Mouse (Mus musculus): ENCODE results near the gene Nhlrc4. TPM values are rescaled to one million over a fixed set of nuclear protein-coding genes. Genes with fewer than 3 reads are reported as not detected.

Gene Nhlrc4
- total RNA-seq (2017): not detected in 2 replicates

GRCm38 (mm10) chr17:25944366-25945163, at the start of gene Nhlrc4, which contains the start of gene Pigq:
Gene Nhlrc4, minus strand, starts transcription at chr17:25944961.
Gene Pigq, minus strand, starts transcription at chr17:25944936.
- ATAC-seq (replicated peaks in 1 of 2; ENCODE audit: insufficient read depth in 1 of 2, low FRiP score in 2 of 2, low TSS enrichment in 1 of 2, low read depth in 1 of 2, poor library complexity in 2 of 2, severe bottlenecking in 2 of 2): no peak

GRCm38 (mm10) chr17:25993489-25993888, 48.7 kb upstream of the Nhlrc4 start:
- ATAC-seq (replicated peaks in 1 of 2; ENCODE audit: insufficient read depth in 1 of 2, low FRiP score in 2 of 2, low TSS enrichment in 1 of 2, low read depth in 1 of 2, poor library complexity in 2 of 2, severe bottlenecking in 2 of 2): no peak

- no peak for ATAC-seq (replicated peaks in 1 of 2; ENCODE audit: insufficient read depth in 1 of 2, low FRiP score in 2 of 2, low TSS enrichment in 1 of 2, low read depth in 1 of 2, poor library complexity in 2 of 2, severe bottlenecking in 2 of 2)
Measured at GRCm38 (mm10) chr17:25992274-25992673, 47.5 kb upstream of the Nhlrc4 start.

GRCm38 (mm10) chr17:25990331-25990730, 45.6 kb upstream of the Nhlrc4 start:
- peak; percentile 35 to 43; a peak in 1 of 4 replicates for ATAC-seq (replicated peaks in 1 of 2; ENCODE audit: insufficient read depth in 1 of 2, low FRiP score in 2 of 2, low TSS enrichment in 1 of 2, low read depth in 1 of 2, poor library complexity in 2 of 2, severe bottlenecking in 2 of 2)

DNA sequence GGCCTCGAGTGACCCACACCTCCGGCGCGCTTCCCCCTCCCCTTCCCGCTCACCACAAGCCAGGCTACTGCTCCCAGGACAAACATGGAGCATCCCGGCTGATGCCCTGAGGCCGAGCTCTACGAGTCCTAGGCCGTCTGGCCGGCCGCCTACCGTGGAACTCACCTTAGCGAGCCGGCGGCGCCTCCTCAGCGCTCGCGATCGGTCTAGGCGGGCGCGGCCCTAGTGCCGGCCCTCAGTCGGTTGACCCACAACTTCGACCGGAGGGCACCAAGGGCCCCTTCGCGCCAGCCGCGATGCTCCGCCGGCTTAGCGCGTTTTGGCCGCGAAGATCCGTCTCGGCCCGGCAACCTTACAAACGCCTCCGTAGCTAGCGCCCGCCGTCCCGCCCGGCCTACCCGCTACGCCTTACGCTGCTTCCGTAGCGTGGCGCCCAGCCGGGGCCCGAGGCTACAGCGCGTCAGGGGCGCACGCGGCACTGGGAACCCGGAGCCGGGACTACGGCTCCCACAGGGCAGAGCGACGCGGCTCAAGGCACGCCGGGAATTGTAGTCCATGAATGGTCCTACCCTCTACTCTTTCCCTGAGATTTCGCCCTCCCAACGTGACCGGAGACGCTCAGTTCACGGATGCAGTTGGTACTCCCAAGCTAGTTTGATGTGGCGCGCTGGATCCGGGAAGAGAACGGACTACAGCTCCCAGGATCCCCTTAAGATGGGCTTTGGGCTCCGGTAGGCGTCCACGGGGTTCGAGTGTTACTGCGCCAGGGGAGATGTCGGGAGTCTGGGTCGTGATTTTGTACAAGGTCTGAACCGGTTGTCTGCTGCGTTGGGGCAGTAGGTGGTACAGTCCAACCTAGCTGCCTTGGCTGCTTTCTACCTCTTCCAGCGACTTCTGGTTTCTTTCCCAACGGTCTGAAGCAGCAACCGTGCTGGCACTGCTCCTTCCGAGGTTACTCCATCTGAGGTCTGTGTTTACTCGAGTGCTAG, 40.8 kb upstream of the Nhlrc4 start, which contains the start of gene Capn15:
TSS of gene Capn15 (minus strand) at position 491 of the 989 bp plus-strand sequence.
- peak; percentile 92 to 96 for ATAC-seq (replicated peaks in 1 of 2; ENCODE audit: insufficient read depth in 1 of 2, low FRiP score in 2 of 2, low TSS enrichment in 1 of 2, low read depth in 1 of 2, poor library complexity in 2 of 2, severe bottlenecking in 2 of 2)

DNA sequence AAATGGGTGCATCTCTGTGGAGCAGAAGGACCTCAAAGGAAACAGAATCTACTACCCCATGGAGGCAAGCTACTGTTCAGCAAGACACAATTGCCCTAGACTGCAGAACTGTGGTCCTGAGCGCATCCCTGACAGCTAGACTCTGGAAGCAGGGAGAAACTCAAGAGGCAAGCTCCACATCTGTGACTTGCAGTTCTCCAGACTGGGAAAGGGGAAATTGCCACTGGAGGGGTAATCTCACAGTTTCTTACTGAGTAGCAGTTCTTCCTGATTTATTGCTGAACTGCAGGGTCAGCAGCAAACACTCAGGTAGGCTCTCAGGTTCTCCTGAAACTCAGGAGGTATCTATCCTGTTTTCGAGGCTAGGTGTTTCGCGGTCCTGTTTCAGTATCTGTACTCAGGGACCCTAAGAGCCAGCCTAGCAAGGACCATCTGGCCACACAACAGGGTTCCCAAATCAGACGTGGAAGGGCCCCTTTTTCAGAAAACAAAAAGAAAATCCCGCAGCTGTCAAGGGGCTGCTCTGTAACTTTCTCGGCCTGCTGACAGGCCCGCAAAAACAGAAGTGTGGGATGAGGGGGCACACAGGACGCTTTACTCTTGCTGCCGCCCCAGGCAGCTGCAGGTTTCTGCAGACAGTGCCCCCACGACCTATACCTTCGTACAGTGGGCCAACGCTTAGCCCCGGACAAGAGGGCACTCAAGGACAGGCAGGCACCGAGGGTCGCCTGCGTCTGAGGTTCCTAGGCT, 40.0 kb upstream of the Nhlrc4 start:
- no peak for ATAC-seq (replicated peaks in 1 of 2; ENCODE audit: insufficient read depth in 1 of 2, low FRiP score in 2 of 2, low TSS enrichment in 1 of 2, low read depth in 1 of 2, poor library complexity in 2 of 2, severe bottlenecking in 2 of 2)

- ATAC-seq (replicated peaks in 1 of 2; ENCODE audit: insufficient read depth in 1 of 2, low FRiP score in 2 of 2, low TSS enrichment in 1 of 2, low read depth in 1 of 2, poor library complexity in 2 of 2, severe bottlenecking in 2 of 2): no peak
Measured at GRCm38 (mm10) chr17:25984066-25984465, 39.3 kb upstream of the Nhlrc4 start.

GRCm38 (mm10) chr17:25982913-25983312, 38.2 kb upstream of the Nhlrc4 start:
- no peak for ATAC-seq (replicated peaks in 1 of 2; ENCODE audit: insufficient read depth in 1 of 2, low FRiP score in 2 of 2, low TSS enrichment in 1 of 2, low read depth in 1 of 2, poor library complexity in 2 of 2, severe bottlenecking in 2 of 2)

- no peak for ATAC-seq (replicated peaks in 1 of 2; ENCODE audit: insufficient read depth in 1 of 2, low FRiP score in 2 of 2, low TSS enrichment in 1 of 2, low read depth in 1 of 2, poor library complexity in 2 of 2, severe bottlenecking in 2 of 2)
Measured at GRCm38 (mm10) chr17:25980854-25981253, 36.1 kb upstream of the Nhlrc4 start.

- ATAC-seq (replicated peaks in 1 of 2; ENCODE audit: insufficient read depth in 1 of 2, low FRiP score in 2 of 2, low TSS enrichment in 1 of 2, low read depth in 1 of 2, poor library complexity in 2 of 2, severe bottlenecking in 2 of 2): no peak
Measured at GRCm38 (mm10) chr17:25979829-25980738, 35.3 kb upstream of the Nhlrc4 start.

- peak; percentile 39 to 53; a peak in 3 of 4 replicates for ATAC-seq (replicated peaks in 1 of 2; ENCODE audit: insufficient read depth in 1 of 2, low FRiP score in 2 of 2, low TSS enrichment in 1 of 2, low read depth in 1 of 2, poor library complexity in 2 of 2, severe bottlenecking in 2 of 2)
Measured at GRCm38 (mm10) chr17:25970954-25971707, 26.4 kb upstream of the Nhlrc4 start.

DNA sequence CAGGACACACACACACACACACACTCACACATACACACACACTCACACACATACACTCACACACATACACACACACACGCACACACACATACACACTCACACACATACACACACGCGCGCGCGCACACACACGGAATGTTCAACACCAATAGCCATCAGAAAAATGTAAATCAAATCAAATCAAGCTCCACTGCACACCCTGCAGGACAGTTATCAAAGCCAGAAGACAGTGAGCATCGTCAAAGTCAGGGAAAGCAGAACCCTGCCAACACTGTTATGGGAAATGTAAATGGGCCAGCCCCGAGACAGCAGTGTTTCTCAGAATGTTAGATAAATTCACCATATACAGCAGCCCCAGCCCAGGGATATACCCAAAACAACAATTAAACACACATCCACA, 25.7 kb upstream of the Nhlrc4 start:
- ATAC-seq (replicated peaks in 1 of 2; ENCODE audit: insufficient read depth in 1 of 2, low FRiP score in 2 of 2, low TSS enrichment in 1 of 2, low read depth in 1 of 2, poor library complexity in 2 of 2, severe bottlenecking in 2 of 2): no peak

- ATAC-seq (replicated peaks in 1 of 2; ENCODE audit: insufficient read depth in 1 of 2, low FRiP score in 2 of 2, low TSS enrichment in 1 of 2, low read depth in 1 of 2, poor library complexity in 2 of 2, severe bottlenecking in 2 of 2): no peak
Measured at GRCm38 (mm10) chr17:25968176-25968575, 23.4 kb upstream of the Nhlrc4 start.

DNA sequence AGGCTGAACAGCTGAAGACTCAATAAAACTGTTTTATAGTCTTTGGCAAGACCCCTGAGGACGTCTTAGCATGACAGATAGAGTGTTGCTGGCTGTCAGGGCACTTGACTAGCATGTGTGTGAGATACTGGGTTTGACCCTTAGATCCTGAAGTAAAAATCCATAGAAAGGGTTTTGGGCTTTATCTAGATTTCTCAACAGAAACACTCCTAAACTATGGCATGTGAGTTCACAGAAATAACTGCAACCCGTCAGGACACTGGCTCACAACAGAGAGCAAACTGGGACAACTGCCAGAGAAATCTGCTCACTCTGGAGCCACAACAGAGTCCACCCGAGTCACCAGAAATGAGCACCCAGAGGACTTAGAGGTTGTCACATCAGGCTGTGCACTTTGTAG, 22.9 kb upstream of the Nhlrc4 start:
- ATAC-seq (replicated peaks in 1 of 2; ENCODE audit: insufficient read depth in 1 of 2, low FRiP score in 2 of 2, low TSS enrichment in 1 of 2, low read depth in 1 of 2, poor library complexity in 2 of 2, severe bottlenecking in 2 of 2): no peak

DNA sequence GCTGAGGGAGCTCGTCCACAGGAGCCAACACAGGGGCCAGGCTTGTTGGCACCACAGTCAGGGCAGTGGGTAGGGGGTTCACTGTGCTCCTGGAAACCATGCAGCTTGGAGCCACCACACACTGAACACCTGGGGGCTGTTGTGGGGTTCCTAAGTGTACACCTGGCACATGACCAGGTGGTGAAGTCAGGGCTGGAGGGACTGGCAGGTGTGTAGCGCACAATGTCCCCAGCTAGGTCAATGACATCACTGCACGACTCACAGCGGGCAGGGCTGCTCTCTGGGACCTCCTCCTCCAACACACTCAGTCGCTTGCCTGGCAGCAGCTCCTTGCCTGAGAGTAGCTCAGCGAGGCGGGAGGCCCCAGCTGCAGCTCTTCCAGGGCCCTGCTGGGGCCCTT, 19.5 kb upstream of the Nhlrc4 start:
- ATAC-seq (replicated peaks in 1 of 2; ENCODE audit: insufficient read depth in 1 of 2, low FRiP score in 2 of 2, low TSS enrichment in 1 of 2, low read depth in 1 of 2, poor library complexity in 2 of 2, severe bottlenecking in 2 of 2): no peak

DNA sequence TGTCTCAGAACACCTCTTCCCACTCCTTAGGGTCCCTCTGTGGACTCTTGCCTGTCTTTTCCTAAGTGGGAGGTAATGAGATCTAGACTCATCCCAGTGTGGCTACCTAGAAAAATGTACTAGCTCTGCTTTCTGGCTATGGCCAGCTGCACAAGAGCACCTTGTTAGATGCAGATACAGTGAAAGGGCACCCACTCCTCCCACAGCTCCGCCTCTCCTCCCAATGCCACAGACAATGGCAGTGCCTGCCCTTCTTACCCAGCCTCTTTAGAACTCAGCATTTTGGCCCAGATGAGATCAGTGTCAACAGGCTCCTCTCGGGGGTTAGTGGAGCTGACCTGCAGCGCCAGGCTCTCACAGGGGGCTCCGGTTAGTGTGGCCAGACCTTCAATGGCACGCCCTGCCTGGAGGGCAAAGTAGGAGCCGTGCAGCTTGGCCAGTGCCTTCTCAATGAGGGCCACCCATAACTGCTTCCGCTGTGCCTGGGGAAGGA, 17.7 kb upstream of the Nhlrc4 start:
- no peak for ATAC-seq (replicated peaks in 1 of 2; ENCODE audit: insufficient read depth in 1 of 2, low FRiP score in 2 of 2, low TSS enrichment in 1 of 2, low read depth in 1 of 2, poor library complexity in 2 of 2, severe bottlenecking in 2 of 2)

All from hematopoietic stem cell, adult 5-6 weeks (primary cell).